Mouse (Mus musculus): Measurements from ENCODE around the gene Nfyb. TPM values are rescaled to one million over a fixed set of nuclear protein-coding genes. Genes with fewer than 3 reads are reported as not detected.

Gene Nfyb
- 10 to 100 TPM; 17.9 to 20.6 TPM for total RNA-seq (2023)

DNA sequence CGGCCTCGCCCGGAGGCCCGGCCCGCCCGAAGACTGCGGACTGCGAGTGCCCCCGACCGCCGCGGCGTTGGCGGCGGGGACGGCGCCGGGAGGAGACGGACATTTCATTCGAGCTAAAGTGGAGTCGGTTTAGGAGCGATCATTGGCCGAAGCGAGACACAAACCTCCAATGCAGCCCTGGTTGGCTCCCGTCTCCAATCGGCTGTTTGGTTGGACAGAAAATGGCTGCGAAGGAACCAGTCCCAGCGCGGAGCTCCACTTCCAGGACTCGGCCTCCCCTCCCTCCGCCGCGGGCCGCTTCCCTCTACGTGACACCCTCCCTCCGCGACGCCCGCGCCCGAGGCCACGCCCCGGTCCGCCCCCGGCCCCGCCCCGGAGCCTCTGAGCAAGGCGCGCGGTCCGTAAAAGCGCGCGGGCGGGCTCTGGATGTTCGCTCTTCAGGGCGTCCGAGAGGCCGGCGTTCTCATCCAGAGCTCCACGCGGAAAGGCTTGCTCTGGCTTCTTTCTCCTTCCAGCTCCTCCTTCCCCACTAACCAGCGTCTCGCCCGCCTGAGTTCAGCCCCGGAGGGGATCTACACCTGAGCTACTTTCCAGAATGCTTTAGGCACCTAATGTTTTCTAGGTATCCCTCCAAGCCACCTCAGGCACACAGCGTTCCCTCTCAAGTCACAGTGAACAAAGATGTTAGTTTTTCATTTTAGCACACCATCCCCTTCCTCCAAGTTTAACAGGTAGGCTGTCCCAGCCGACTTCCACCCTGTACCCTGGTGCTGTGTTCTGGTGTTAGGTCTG is at the start of gene Nfyb:
Gene Nfyb (minus strand): TSS at position 305 of the 792 bp plus-strand sequence.

Other genes with a start within 250 kb of the Nfyb start
- gene 1190007I07Rik, start 140.9 kb downstream of the Nfyb start, total RNA-seq (2023), result 1 to 10 TPM; 5.7 to 7.3 TPM
- 10 to 100 TPM; 35.7 to 47.1 TPM for gene Tdg, start 134.3 kb downstream of the Nfyb start, total RNA-seq (2023)
- 1 to 10 TPM in 1 of 2 experiments, not detected in 1; 1.5 TPM for gene Glt8d2, start 73.5 kb downstream of the Nfyb start, total RNA-seq (2023)
- gene Hcfc2, start 68.0 kb downstream of the Nfyb start, total RNA-seq (2023), result 10 to 100 TPM; 13.7 to 17.5 TPM
- gene Txnrd1, start 69.8 kb upstream of the Nfyb start, total RNA-seq (2023), result 10 to 100 TPM; 76.3 to 88.8 TPM
- gene Eid3, start 102.5 kb upstream of the Nfyb start, total RNA-seq (2023), result 10 to 100 TPM; 24.4 to 31.0 TPM
- 1 to 10 TPM in 1 of 2 experiments, under 1 TPM in 1; 0.60 to 1.1 TPM for gene Chst11, start 221.4 kb upstream of the Nfyb start, total RNA-seq (2023)

All from monocyte, adult 59 days (primary cell).